ENCODE assay signal across 8 mouse cellular contexts in the genomic region with DNA sequence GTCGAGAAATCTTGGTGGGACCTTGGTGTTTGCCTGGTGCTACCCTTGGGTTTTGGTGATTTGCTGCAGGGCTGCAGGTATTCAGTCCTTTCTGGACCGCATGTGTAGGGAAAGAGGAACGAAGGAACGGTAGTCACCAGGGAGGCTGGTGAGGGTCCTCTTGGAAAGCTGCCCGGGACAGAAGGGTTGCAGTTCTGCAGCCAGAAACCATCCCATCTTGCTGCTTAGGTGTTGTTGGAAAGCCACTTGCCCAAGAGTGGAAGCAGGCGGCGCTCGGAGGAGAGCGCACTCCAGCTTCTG. TPM values are rescaled to one million over a fixed set of nuclear protein-coding genes. Genes with fewer than 3 reads are reported as not detected.
A peak's percentile ranks its signal among the peaks of the same experiment; 100 is the strongest.
DNase-seq lines count a peak whose midpoint lies in the region; ATAC-seq and TF ChIP-seq lines count a peak whose summit lies in the region.

No protein-coding gene starts in this region.

- under 1% methylated on average over 9 of the region's 9 CpGs for WGBS in kidney, postnatal 0 days
- 2% methylated on average over 9 of the region's 9 CpGs for WGBS in hindbrain, embryonic 13.5 days
- WGBS in midbrain, embryonic 13.5 days: 2% methylated on average over 9 of the region's 9 CpGs

- no peak for ATAC-seq in kidney, postnatal 0 days (replicated peaks; ENCODE audit: low FRiP score, low read depth)
- peak; percentile 53; the same call in 1 of the 2 replicates for ATAC-seq in hindbrain, embryonic 13.5 days (ENCODE audit: low FRiP score)
- no peak; the same call in 1 of the 2 replicates for ATAC-seq in midbrain, embryonic 13.5 days

- no peaks in the 10 kb centered on the region for H3K36me3 ChIP-seq in kidney, postnatal 0 days (ENCODE audit: insufficient read depth, low read length)
- H3K36me3 ChIP-seq in hindbrain, embryonic 13.5 days: no peaks in the 10 kb centered on the region
- H3K36me3 ChIP-seq in midbrain, embryonic 13.5 days: no peaks in the 10 kb centered on the region

- peak overlapping the region; percentile 81 for H3K4me3 ChIP-seq in kidney, postnatal 0 days (replicated peaks; ENCODE audit: low read depth, low read length)
- peak overlapping the region; percentile 85 for H3K4me3 ChIP-seq in hindbrain, embryonic 13.5 days
- H3K4me3 ChIP-seq in midbrain, embryonic 13.5 days (replicated peaks): peak overlapping the region; percentile 87

- DNase-seq in kidney, postnatal 0 days (ENCODE audit: low spot score): no peak
- no peak for DNase-seq in kidney, postnatal 4 days
- peak; percentile 53 for DNase-seq in cerebellum, adult 9-10 months
- no peak for DNase-seq in gastrocnemius, postnatal 25 days
- DNase-seq in layer of hippocampus, adult 18-20 months (ENCODE audit: low spot score in 2 of 2): no peak
- no peak for DNase-seq in frontal cortex, adult 2 months (ENCODE audit: extremely low spot score in 1 of 2, low spot score in 1 of 2)

- no peaks in the 10 kb centered on the region for H3K9me3 ChIP-seq in kidney, postnatal 0 days (replicated peaks; ENCODE audit: low read length)
- H3K9me3 ChIP-seq in hindbrain, embryonic 13.5 days: no peaks in the 10 kb centered on the region
- no peaks in the 10 kb centered on the region for H3K9me3 ChIP-seq in midbrain, embryonic 13.5 days

- H3K4me2 ChIP-seq in kidney, postnatal 0 days (ENCODE audit: low read length): peak overlapping the region; percentile 78
- peak overlapping the region; percentile 91 for H3K4me2 ChIP-seq in hindbrain, embryonic 13.5 days
- peak overlapping the region; percentile 79 for H3K4me2 ChIP-seq in midbrain, embryonic 13.5 days (replicated peaks)

- peak overlapping the region; percentile 89 for H3K27ac ChIP-seq in kidney, postnatal 0 days
- H3K27ac ChIP-seq in hindbrain, embryonic 13.5 days: peak overlapping the region; percentile 88
- H3K27ac ChIP-seq in midbrain, embryonic 13.5 days: peak overlapping the region; percentile 80

- H3K9ac ChIP-seq in kidney, postnatal 0 days (ENCODE audit: low read depth, low read length): peak overlapping the region; percentile 86
- H3K9ac ChIP-seq in hindbrain, embryonic 13.5 days: peak overlapping the region; percentile 87
- peak overlapping the region; percentile 86 for H3K9ac ChIP-seq in midbrain, embryonic 13.5 days (replicated peaks)

- no peak for TF ChIP-seq CTCF in kidney, postnatal 0 days (IDR thresholded peaks at IDR 0.05; ENCODE audit: low read depth)

- H3K27me3 ChIP-seq in kidney, postnatal 0 days (ENCODE audit: insufficient read depth, low read length): no peaks in the 10 kb centered on the region
- no peaks in the 10 kb centered on the region for H3K27me3 ChIP-seq in hindbrain, embryonic 13.5 days
- no peaks in the 10 kb centered on the region for H3K27me3 ChIP-seq in midbrain, embryonic 13.5 days

- peaks cover 2% of the 10 kb centered on the region; the same call in 1 of the 2 replicates for H3K4me1 ChIP-seq in kidney, postnatal 0 days (replicated peaks; ENCODE audit: insufficient read depth, low read length)
- peaks cover 19% of the 10 kb centered on the region for H3K4me1 ChIP-seq in hindbrain, embryonic 13.5 days (replicated peaks)
- peaks cover 13% of the 10 kb centered on the region for H3K4me1 ChIP-seq in midbrain, embryonic 13.5 days (replicated peaks)

RNA-seq across cellular contexts. Expression of a gene that starts 0.7 kb away (rescaled TPM):
- polyA plus RNA-seq in kidney, postnatal 0 days (2015; fragmentation: Nextera tagmentation; extraction: Ambion mirVana): 32.9 and 38.8 TPM in 2 replicates
- 31.6 and 33.0 TPM in 2 replicates for polyA plus RNA-seq in hindbrain, embryonic 13.5 days (2015; fragmentation: Nextera tagmentation; extraction: Ambion mirVana)
- 28.1 and 29.8 TPM in 2 replicates for polyA plus RNA-seq in midbrain, embryonic 13.5 days (2015; fragmentation: Nextera tagmentation; extraction: Ambion mirVana)
- total RNA-seq in gastrocnemius, postnatal 25 days (2021): 10 to 100 TPM; 18.4 to 19.3 TPM
- total RNA-seq in layer of hippocampus, adult 18-20 months (2021): 10 to 100 TPM; 56.0 to 56.3 TPM
- 44.7 and 46.6 TPM in 2 replicates for polyA plus RNA-seq in frontal cortex, adult 2 months (2012; rRNA removed)
